Mouse (Mus musculus) right cerebral cortex, postnatal 4 days (tissue): ENCODE data around the gene Olfr781.
"Not testable (repeated sequence)": the region's sequence is repeated elsewhere in the genome, so short reads cannot be mapped to it uniquely, and the experiment has no call there.

Experiments used
- DNase-seq: peaks from one replicate; pipeline ENCODE4 v3.0.0-alpha.2; 2022

The Olfr781 gene

DNA sequence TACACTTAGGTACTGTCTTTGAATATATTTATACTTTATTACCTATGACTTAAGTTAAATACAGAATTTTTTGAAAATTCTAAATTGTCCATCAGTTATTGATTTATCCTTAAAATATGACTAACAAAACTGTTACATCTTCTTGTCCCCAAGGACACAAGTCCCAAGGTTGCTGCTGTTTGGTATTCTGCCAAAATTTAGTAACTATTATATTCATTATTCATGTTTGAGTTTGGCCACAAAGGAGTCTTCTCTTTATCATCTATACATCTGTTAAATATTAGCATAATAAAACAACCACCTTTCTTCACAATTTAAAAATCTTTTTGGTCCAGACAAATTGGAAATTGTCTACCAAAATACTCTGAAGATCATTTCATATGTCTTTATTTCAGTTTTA is at the start of gene Olfr781:
TSS of gene Olfr781 (plus strand) at position 301 of the 400 bp plus-strand sequence.
- DNase-seq, result no peak

GRCm38 (mm10) chr10:129312973-129313372 is 15.7 kb upstream of the Olfr781 start:
- not testable (repeated sequence) for DNase-seq

GRCm38 (mm10) chr10:129313521-129313920 is 15.1 kb upstream of the Olfr781 start:
- not testable (repeated sequence) for DNase-seq

DNA sequence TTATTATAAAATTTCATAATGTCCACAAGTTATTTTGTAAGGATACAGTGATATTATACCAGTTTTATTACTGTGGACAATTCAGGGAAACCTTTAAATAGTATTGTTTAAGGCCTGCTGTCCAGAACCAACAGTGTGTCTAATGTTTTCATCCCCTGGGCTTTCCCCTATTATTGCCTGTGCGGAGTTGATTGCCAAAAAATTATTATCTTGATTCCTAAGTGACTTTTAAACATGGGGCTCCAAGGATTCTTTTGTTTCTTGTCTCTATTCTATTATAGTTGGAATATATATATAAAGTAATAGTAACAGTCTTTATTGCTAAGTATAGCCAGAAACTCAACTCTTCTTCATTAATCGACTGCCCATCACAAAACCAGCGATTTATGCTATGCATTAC is 10.8 kb upstream of the Olfr781 start, which contains the start of gene Olfr780:
TSS of gene Olfr780 (plus strand) at position 301 of the 400 bp plus-strand sequence.
- DNase-seq, result no peak

GRCm38 (mm10) chr10:129348550-129348949 is 19.9 kb downstream of the Olfr781 start, which contains the start of gene Olfr782:
TSS of gene Olfr782 (plus strand) at chr10:129348850.
- DNase-seq, result no peak

DNA sequence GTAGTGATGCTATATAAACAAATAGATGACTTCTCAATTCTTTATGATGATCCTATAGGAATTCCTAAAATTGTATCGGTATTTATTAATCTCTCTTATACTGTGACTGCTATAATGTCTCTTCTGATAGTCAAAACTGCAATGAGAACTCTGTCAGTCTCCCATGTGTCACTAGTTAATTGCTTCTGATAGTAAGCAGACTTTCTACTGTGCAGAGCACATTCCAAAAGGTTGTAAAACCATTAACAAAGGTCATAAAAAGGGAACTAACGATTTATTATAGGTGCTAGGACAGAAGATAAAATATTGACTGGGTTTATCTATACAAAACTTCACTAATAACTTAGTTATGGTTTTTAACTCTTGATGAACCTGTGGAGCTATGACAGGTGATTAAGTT is 23.8 kb downstream of the Olfr781 start:
- not testable (repeated sequence) for DNase-seq

- DNase-seq, result not testable (repeated sequence)
These were observed 27.8 kb downstream of the Olfr781 start for GRCm38 (mm10) chr10:129356496-129356895.

GRCm38 (mm10) chr10:129357307-129357706 is 28.7 kb downstream of the Olfr781 start:
- DNase-seq, result no peak

DNA sequence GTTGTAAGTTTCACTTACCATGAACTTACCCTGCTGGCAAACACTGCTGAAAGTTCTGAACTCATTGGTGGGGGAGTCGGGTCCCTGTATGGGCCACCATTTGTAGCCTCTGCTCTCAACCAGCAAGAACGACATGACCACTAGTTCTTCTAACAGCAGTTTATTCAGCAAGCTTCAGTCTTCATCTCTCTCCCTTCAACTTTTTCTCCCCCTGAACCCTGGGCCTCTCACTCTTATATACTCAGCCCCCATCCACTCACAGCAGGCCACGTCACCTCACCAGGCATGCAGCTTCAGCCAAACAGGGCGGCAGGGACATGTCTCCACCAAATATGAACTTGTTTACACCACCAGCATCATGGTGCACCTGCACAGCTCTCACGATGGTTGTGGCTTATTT is 45.4 kb downstream of the Olfr781 start:
- not testable (repeated sequence) for DNase-seq
